Mouse (Mus musculus) lung, adult 2 months (tissue): ENCODE measurements at regions not wholly inside any gene's neighbourhood (a gene's known extent, or its start where the extent isn't known, plus 50 kb on each side); places are given as distances from the start of the nearest gene placed in this dataset.

Source experiments
- CTCF ChIP-seq: fragments of 200-500 bp; IDR thresholded peaks from 2 replicates; pipeline ENCODE4 v1.5.1; 2011; ENCODE audit warnings: mild to moderate bottlenecking, low read length, control low read depth; ENCODE audit not compliant: insufficient read depth
- POLR2A ChIP-seq: fragments of 200-500 bp; IDR thresholded peaks from 2 replicates; pipeline ENCODE4 v1.6.1; 2011; ENCODE audit warnings: low read depth, mild to moderate bottlenecking, control low read depth, low read length, borderline replicate concordance; ENCODE audit errors: extremely low read depth

- TF ChIP-seq POLR2A (no peak), CTCF (no peak)
Measured at GRCm38 (mm10) chr11:52522384-52522783, 126.2 kb downstream of the 9530068E07Rik start.
